Mouse (Mus musculus): Measurements from ENCODE around the gene Eml2. TPM values are rescaled to one million over a fixed set of nuclear protein-coding genes. Genes with fewer than 3 reads are reported as not detected.
"Not testable (repeated sequence)": the region's sequence is repeated elsewhere in the genome, so short reads cannot be mapped to it uniquely, and the experiment has no call there.

Gene Eml2
- polyA plus RNA-seq, 1 experiment from 2014 or later, result 8.2 TPM

GRCm38 (mm10) chr7:19148875-19149541 lies 27.2 kb upstream of the Eml2 start, which contains the start of gene Qpctl:
Gene Qpctl, minus strand, starts transcription at chr7:19149291.
- H3K4me2 ChIP-seq, result peak within 1 kb of the TSS; percentile 86
- H3K4me1 ChIP-seq (replicated peaks), result peaks cover 28% of the 10 kb centered on the region
- under 1% methylated on average over 43 of the region's 43 CpGs for whole genome bisulfite sequencing
- H3K9me3 ChIP-seq, result no peaks in the 10 kb centered on the region
- H3K36me3 ChIP-seq, result peaks cover 26% of the 10 kb centered on the region
- H3K4me3 ChIP-seq, result peak within 1 kb of the TSS; percentile 62
- no peaks in the 10 kb centered on the region for H3K27me3 ChIP-seq
- H3K9ac ChIP-seq, result peak within 1 kb of the TSS; percentile 68
- peak; percentile 96 for ATAC-seq (ENCODE audit: low FRiP score, low read depth)
- peak within 1 kb of the TSS; percentile 86 for H3K27ac ChIP-seq (replicated peaks)

GRCm38 (mm10) chr7:19149626-19150025 lies 26.6 kb upstream of the Eml2 start, which contains the start of gene Snrpd2:
Gene Snrpd2, plus strand, starts transcription at chr7:19149722.
- WGBS, result under 1% methylated on average over 24 of the region's 24 CpGs
- Histone ChIP-seq H3K4me2 (peak within 1 kb of the TSS; percentile 86), H3K9me3 (no peaks in the 10 kb centered on the region), H3K27me3 (no peaks in the 10 kb centered on the region), H3K4me3 (peak within 1 kb of the TSS; percentile 62), H3K27ac (replicated peaks) (peak within 1 kb of the TSS; percentile 86), H3K4me1 (replicated peaks) (peaks cover 28% of the 10 kb centered on the region), H3K9ac (peak within 1 kb of the TSS; percentile 68), H3K36me3 (peaks cover 27% of the 10 kb centered on the region)
- peak; percentile 93 for ATAC-seq (ENCODE audit: low FRiP score, low read depth)

GRCm38 (mm10) chr7:19151121-19151520 lies 25.1 kb upstream of the Eml2 start:
- peaks cover 30% of the 10 kb centered on the region for H3K36me3 ChIP-seq
- H3K9me3 ChIP-seq; ATAC-seq (ENCODE audit: low FRiP score, low read depth); H3K9ac ChIP-seq; H3K27me3 ChIP-seq; H3K4me3 ChIP-seq; H3K27ac ChIP-seq (replicated peaks): not testable (repeated sequence)
- H3K4me1 ChIP-seq (replicated peaks), result peaks cover 28% of the 10 kb centered on the region
- 93% methylated on average over 10 of the region's 10 CpGs for WGBS
- peak overlapping the region; percentile 86; the same call in 1 of the 2 replicates for H3K4me2 ChIP-seq

GRCm38 (mm10) chr7:19154796-19155195 lies 21.4 kb upstream of the Eml2 start:
- Histone ChIP-seq H3K4me3 (no peak overlapping the region), H3K9ac (no peak overlapping the region), H3K27me3 (peaks cover 8% of the 10 kb centered on the region; the same call in 1 of the 2 replicates), H3K27ac (replicated peaks) (no peak overlapping the region), H3K4me2 (no peak overlapping the region), H3K4me1 (replicated peaks) (peaks cover 30% of the 10 kb centered on the region), H3K36me3 (peaks cover 30% of the 10 kb centered on the region), H3K9me3 (no peaks in the 10 kb centered on the region)
- ATAC-seq (ENCODE audit: low FRiP score, low read depth), result no peak
- 70% methylated on average over 8 of the region's 8 CpGs for WGBS

GRCm38 (mm10) chr7:19155825-19156475 lies 20.3 kb upstream of the Eml2 start:
- peaks cover 29% of the 10 kb centered on the region for H3K4me1 ChIP-seq (replicated peaks)
- no peak overlapping the region for H3K9ac ChIP-seq
- no peak overlapping the region for H3K4me3 ChIP-seq
- no peak overlapping the region for H3K27ac ChIP-seq (replicated peaks)
- no peak for ATAC-seq (ENCODE audit: low FRiP score, low read depth)
- H3K36me3 ChIP-seq, result peaks cover 30% of the 10 kb centered on the region
- H3K27me3 ChIP-seq, result peaks cover 9% of the 10 kb centered on the region; the same call in 1 of the 2 replicates
- H3K9me3 ChIP-seq, result no peaks in the 10 kb centered on the region
- 66% methylated on average over 13 of the region's 13 CpGs for WGBS
- no peak overlapping the region for H3K4me2 ChIP-seq

GRCm38 (mm10) chr7:19157160-19157800 lies 18.9 kb upstream of the Eml2 start:
- ATAC-seq (ENCODE audit: low FRiP score, low read depth), result peak; percentile 62
- H3K4me1 ChIP-seq (replicated peaks), result peaks cover 25% of the 10 kb centered on the region
- H3K36me3 ChIP-seq, result peaks cover 21% of the 10 kb centered on the region
- 0 out of 2 replicates have a peak overlapping the region, but pooled peaks have one; percentile 10 for H3K9ac ChIP-seq
- peaks cover 13% of the 10 kb centered on the region for H3K27me3 ChIP-seq
- H3K9me3 ChIP-seq, result no peaks in the 10 kb centered on the region
- 6% methylated on average over 30 of the region's 30 CpGs for WGBS
- 0 out of 2 replicates have a peak overlapping the region, but pooled peaks have one; percentile 7 for H3K27ac ChIP-seq (replicated peaks)
- H3K4me2 ChIP-seq, result peak overlapping the region; percentile 49
- peak overlapping the region; percentile 18; the same call in 1 of the 2 replicates for H3K4me3 ChIP-seq

GRCm38 (mm10) chr7:19158601-19159000 lies 17.6 kb upstream of the Eml2 start:
- no peak overlapping the region for H3K4me3 ChIP-seq
- 66% methylated on average over 11 of the region's 11 CpGs for WGBS
- peaks cover 25% of the 10 kb centered on the region for H3K4me1 ChIP-seq (replicated peaks)
- H3K9me3 ChIP-seq, result no peaks in the 10 kb centered on the region
- H3K27me3 ChIP-seq, result peaks cover 24% of the 10 kb centered on the region
- no peak overlapping the region for H3K4me2 ChIP-seq
- no peak overlapping the region for H3K9ac ChIP-seq
- H3K27ac ChIP-seq (replicated peaks), result no peak overlapping the region
- H3K36me3 ChIP-seq, result peaks cover 9% of the 10 kb centered on the region; the same call in 1 of the 2 replicates
- no peak for ATAC-seq (ENCODE audit: low FRiP score, low read depth)

GRCm38 (mm10) chr7:19159411-19159810 lies 16.8 kb upstream of the Eml2 start:
- Histone ChIP-seq H3K9ac (peak overlapping the region; percentile 18), H3K27ac (replicated peaks) (no peak overlapping the region), H3K9me3 (no peaks in the 10 kb centered on the region), H3K4me1 (replicated peaks) (peaks cover 28% of the 10 kb centered on the region), H3K4me2 (peak overlapping the region; percentile 67), H3K36me3 (peaks cover 4% of the 10 kb centered on the region; the same call in 1 of the 2 replicates), H3K27me3 (peaks cover 31% of the 10 kb centered on the region), H3K4me3 (peak overlapping the region; percentile 40)
- WGBS, result 13% methylated on average over 18 of the region's 18 CpGs
- no peak for ATAC-seq (ENCODE audit: low FRiP score, low read depth)

- peak; percentile 60 for ATAC-seq (ENCODE audit: low FRiP score, low read depth)
- Histone ChIP-seq H3K36me3 (peaks cover 1% of the 10 kb centered on the region; the same call in 1 of the 2 replicates), H3K9me3 (no peaks in the 10 kb centered on the region), H3K4me1 (replicated peaks) (peaks cover 34% of the 10 kb centered on the region), H3K27ac (replicated peaks) (no peak overlapping the region), H3K9ac (peak overlapping the region; percentile 37; the same call in 1 of the 2 replicates), H3K4me3 (peak overlapping the region; percentile 40), H3K27me3 (peaks cover 38% of the 10 kb centered on the region), H3K4me2 (peak overlapping the region; percentile 67)
- WGBS, result 1% methylated on average over 20 of the region's 20 CpGs
These were observed 16.1 kb upstream of the Eml2 start for GRCm38 (mm10) chr7:19160115-19160514.

GRCm38 (mm10) chr7:19162928-19163327 lies 13.3 kb upstream of the Eml2 start:
- Histone ChIP-seq H3K27me3 (peaks cover 38% of the 10 kb centered on the region), H3K36me3 (no peaks in the 10 kb centered on the region), H3K27ac (replicated peaks) (no peak overlapping the region), H3K9ac (no peak overlapping the region), H3K4me1 (replicated peaks) (peaks cover 32% of the 10 kb centered on the region), H3K4me3 (no peak overlapping the region), H3K9me3 (no peaks in the 10 kb centered on the region), H3K4me2 (no peak overlapping the region)
- WGBS, result 88% methylated on average over 7 of the region's 7 CpGs
- no peak for ATAC-seq (ENCODE audit: low FRiP score, low read depth)

- 25% methylated on average over 12 of the region's 12 CpGs for WGBS
- Histone ChIP-seq H3K36me3 (no peaks in the 10 kb centered on the region), H3K27me3 (peaks cover 38% of the 10 kb centered on the region), H3K9me3 (no peaks in the 10 kb centered on the region), H3K4me2 (peak overlapping the region; percentile 40; the same call in 1 of the 2 replicates), H3K9ac (no peak overlapping the region), H3K4me1 (replicated peaks) (peaks cover 32% of the 10 kb centered on the region), H3K4me3 (no peak overlapping the region), H3K27ac (replicated peaks) (no peak overlapping the region)
- no peak for ATAC-seq (ENCODE audit: low FRiP score, low read depth)
These were observed 12.5 kb upstream of the Eml2 start for GRCm38 (mm10) chr7:19163752-19164151.
